Comparison of ENCODE assay signal across 8 mouse cellular contexts in the genomic region with DNA sequence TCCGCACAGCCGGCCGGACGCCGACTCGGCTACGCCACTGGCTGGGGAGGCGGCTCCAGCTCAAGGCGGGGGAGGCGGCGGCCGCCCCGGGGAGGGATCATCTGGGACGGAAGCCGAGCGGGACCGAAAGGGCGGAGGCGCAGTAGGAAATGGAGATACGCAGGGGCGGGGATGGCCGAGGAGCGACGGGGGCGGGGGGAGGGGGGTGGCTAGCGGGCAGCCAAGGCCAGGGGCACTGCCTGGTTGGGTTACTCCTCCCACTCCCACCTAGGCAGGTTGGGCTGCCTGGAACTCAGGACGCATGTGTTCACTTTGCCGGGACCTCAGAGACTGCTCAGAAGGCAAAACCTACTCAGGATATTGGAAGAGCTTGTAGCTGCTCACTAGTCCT. TPM values are rescaled to one million over a fixed set of nuclear protein-coding genes. Genes with fewer than 3 reads are reported as not detected.
A peak's percentile ranks its signal among the peaks of the same experiment; 100 is the strongest.
DNase-seq lines count a peak whose midpoint lies in the region; ATAC-seq and TF ChIP-seq lines count a peak whose summit lies in the region.

TSS of gene Secisbp2l (minus strand) at position 152 of the 391 bp plus-strand sequence.

- WGBS in hindbrain, embryonic 16.5 days: under 1% methylated on average over 28 of the region's 28 CpGs

- H3K4me1 ChIP-seq in hindbrain, embryonic 16.5 days (ENCODE audit: control insufficient read depth, insufficient read depth, low read depth, low read length): peaks cover 21% of the 10 kb centered on the region

- H3K27ac ChIP-seq in hindbrain, embryonic 16.5 days (ENCODE audit: low read depth, low read length): peak within 1 kb of the TSS; percentile 85
- H3K27ac ChIP-seq in left cerebral cortex, adult 2 months: peak within 1 kb of the TSS; percentile 77

- H3K27me3 ChIP-seq in hindbrain, embryonic 16.5 days (replicated peaks; ENCODE audit: control insufficient read depth, insufficient read depth, low read length): no peaks in the 10 kb centered on the region

- intact Hi-C loops in left cerebral cortex, adult 2 months (cut with DNase I): loop anchor here (2.0 to 10.0 kb wide), 4 partner anchors 26 to 372 kb away; partner anchors contain the start of genes Cops2, Dtwd1, Fam227b and Galk2

- H3K36me3 ChIP-seq in hindbrain, embryonic 16.5 days (ENCODE audit: control insufficient read depth, insufficient read depth, low read length): no peaks in the 10 kb centered on the region

- peak within 1 kb of the TSS; percentile 92 for H3K4me3 ChIP-seq in hindbrain, embryonic 16.5 days (ENCODE audit: low read length)
- H3K4me3 ChIP-seq in left cerebral cortex, adult 2 months: peak within 1 kb of the TSS; percentile 91

- H3K4me2 ChIP-seq in hindbrain, embryonic 16.5 days (ENCODE audit: low read length): peak within 1 kb of the TSS; percentile 65

- H3K9ac ChIP-seq in hindbrain, embryonic 16.5 days (ENCODE audit: low read depth, low read length): peak within 1 kb of the TSS; percentile 93

- no peak for TF ChIP-seq CTCF in left cerebral cortex, adult 2 months (IDR thresholded peaks at IDR 0.05)

- DNase-seq in T-cell, adult 2 months (ENCODE audit: low spot score): peak; percentile 84
- DNase-seq in cerebellum, postnatal 36 days: peak; percentile 97
- DNase-seq in gastrocnemius, adult 18-20 months (ENCODE audit: low spot score): peak; percentile 96
- peak; percentile 94 to 97 for DNase-seq in left cerebral cortex, adult 2 months (ENCODE audit: extremely low spot score in 1 of 2, low spot score in 2 of 2)
- DNase-seq in right cerebral cortex, adult 2 months (ENCODE audit: low spot score in 2 of 2): peak; percentile 96 to 97
- peak; percentile 95 for DNase-seq in urinary bladder, postnatal 14 days (ENCODE audit: low spot score)

- H3K9me3 ChIP-seq in hindbrain, embryonic 16.5 days (ENCODE audit: control insufficient read depth, low read length): no peaks in the 10 kb centered on the region

- ATAC-seq in hindbrain, embryonic 16.5 days: peak; percentile 98
- ATAC-seq in megakaryocyte, adult 5-6 weeks (ENCODE audit: poor library complexity, severe bottlenecking): peak; percentile 99

RNA-seq across cellular contexts. Expression of gene Secisbp2l, which starts in this region (rescaled TPM):
- total RNA-seq in gastrocnemius, adult 18-20 months (2021): 10 to 100 TPM; 15.0 to 17.0 TPM
- polyA plus RNA-seq in hindbrain, embryonic 16.5 days (2015; fragmentation: Nextera tagmentation; extraction: Ambion mirVana): 23.9 and 28.6 TPM in 2 replicates
- 100 to 1,000 TPM in 1 of 2 experiments, 10 to 100 TPM in 1; 97.4 to 100 TPM for total RNA-seq in left cerebral cortex, adult 2 months (2021)
- 19.1 and 20.8 TPM in 2 replicates for total RNA-seq in megakaryocyte, adult 5-6 weeks (2015)
- total RNA-seq in megakaryocyte, adult 5-6 weeks (2017): 28.1 and 35.0 TPM in 2 replicates

Comparison
In these comparisons a context has a peak if more than half of its experiments do, and no peak if none do; other contexts are left out.
1. Peak in every context shown above with its lines: DNase-seq, ATAC-seq, H3K4me3 ChIP-seq and H3K27ac ChIP-seq.